Mouse (Mus musculus) MEL (cell line): ENCODE data around the gene Pros1. TPM values are rescaled to one million over a fixed set of nuclear protein-coding genes. Genes with fewer than 3 reads are reported as not detected.
A peak's percentile ranks its signal among the peaks of the same experiment; 100 is the strongest.

Source experiments
- DNase-seq: peaks from one replicate; pipeline ENCODE4 v3.0.0; 2011; ENCODE audit warnings: low read depth, low spot score
- H3K27ac ChIP-seq: 2 replicates; pipeline ENCODE4 v1.5.1; 2012; ENCODE audit warnings: low read depth, mild to moderate bottlenecking, control low read depth, low read length, moderate library complexity; ENCODE audit not compliant: control insufficient read depth
- H3K27me3 ChIP-seq, 2 experiments: fragments of 150-350 bp in 1 of 2; sonication (generic) in 1 of 2; 2 replicates each; pipeline ENCODE4 v1.6.1; 2012; ENCODE audit warnings: low read length in 2 of 2, mild to moderate bottlenecking in 2 of 2, improper control_type of control experiment in 1 of 2, moderate library complexity in 1 of 2; ENCODE audit not compliant: insufficient read depth in 2 of 2, control insufficient read depth in 1 of 2
- H3K36me3 ChIP-seq, 2 experiments: 2 replicates each; pipeline ENCODE4 v1.6.1; 2012 to 2014; ENCODE audit warnings: low read length in 2 of 2, improper control_type of control experiment in 1 of 2, inconsistent platforms in 1 of 2, mild to moderate bottlenecking in 1 of 2; ENCODE audit not compliant: insufficient read depth in 2 of 2, control insufficient read depth in 1 of 2
- H3K4me1 ChIP-seq, 2 experiments: fragments of 150-350 bp in 1 of 2; sonication (generic) in 1 of 2; 2 replicates each; pipeline ENCODE4 v1.6.1; 2012; ENCODE audit warnings: low read length in 2 of 2, improper control_type of control experiment in 1 of 2, mild to moderate bottlenecking in 1 of 2; ENCODE audit not compliant: insufficient read depth in 2 of 2, control insufficient read depth in 1 of 2
- H3K4me3 ChIP-seq, 2 experiments: fragments of 150-350 bp in 1 of 2; sonication (generic) in 1 of 2; 2 replicates each; pipeline ENCODE4 v1.5.1; 2012; ENCODE audit warnings: low read depth in 2 of 2, low read length in 2 of 2, mild to moderate bottlenecking in 2 of 2, moderate library complexity in 2 of 2, control low read depth in 1 of 2, improper control_type of control experiment in 1 of 2; ENCODE audit not compliant: control insufficient read depth in 1 of 2, insufficient read depth in 1 of 2
- H3K79me2 ChIP-seq: 2 replicates; pipeline ENCODE4 v1.6.1; 2012; ENCODE audit warnings: mild to moderate bottlenecking, low read length, moderate library complexity; ENCODE audit not compliant: control insufficient read depth, poor library complexity, insufficient read depth
- H3K9ac ChIP-seq: 2 replicates; pipeline ENCODE4 v1.6.1; 2012; ENCODE audit warnings: low read depth, mild to moderate bottlenecking, control low read depth, low read length, moderate library complexity; ENCODE audit not compliant: control insufficient read depth, poor library complexity, severe bottlenecking
- H3K9me3 ChIP-seq: fragments of 150-350 bp; sonication (generic); replicated peaks from 2 replicates; pipeline ENCODE4 v1.6.1; 2012; ENCODE audit warnings: mild to moderate bottlenecking, low read length, improper control_type of control experiment, moderate library complexity; ENCODE audit not compliant: insufficient read depth
- BHLHE40 ChIP-seq: IDR thresholded peaks from 2 replicates; pipeline ENCODE4 v1.6.1; 2012; ENCODE audit warnings: low read depth, mild to moderate bottlenecking, inconsistent platforms, low read length, improper control_type of control experiment, borderline replicate concordance
- ELF1 ChIP-seq: IDR thresholded peaks from 2 replicates; pipeline ENCODE4 v1.6.1; 2014; ENCODE audit warnings: low read depth, mild to moderate bottlenecking, inconsistent platforms, low read length, improper control_type of control experiment, moderate library complexity
- GATA1 ChIP-seq: IDR thresholded peaks from 2 replicates; pipeline ENCODE4 v1.6.1; 2011; ENCODE audit warnings: low read depth, low read length, improper control_type of control experiment
- HCFC1 ChIP-seq: IDR thresholded peaks from 2 replicates; pipeline ENCODE4 v1.6.1; 2012; ENCODE audit warnings: low read depth, mild to moderate bottlenecking, inconsistent platforms, low read length, improper control_type of control experiment, moderate library complexity
- JUND ChIP-seq: IDR thresholded peaks from 2 replicates; pipeline ENCODE4 v1.6.1; 2011; ENCODE audit warnings: low read depth, mild to moderate bottlenecking, improper control_type of control experiment, low read length
- KAT2A ChIP-seq: conservative IDR thresholded peaks from 2 replicates; pipeline ENCODE4 v1.6.1; 2012; ENCODE audit warnings: low read depth, low read length, improper control_type of control experiment, inconsistent platforms
- MAX ChIP-seq: IDR thresholded peaks from 2 replicates; pipeline ENCODE4 v1.6.1; 2011; ENCODE audit warnings: low read length, improper control_type of control experiment
- MAZ ChIP-seq: IDR thresholded peaks from 2 replicates; pipeline ENCODE4 v1.6.1; 2012; ENCODE audit warnings: low read depth, mild to moderate bottlenecking, inconsistent platforms, low read length, improper control_type of control experiment
- MEF2A ChIP-seq: IDR thresholded peaks from 2 replicates; pipeline ENCODE4 v1.6.1; 2014; ENCODE audit warnings: low read depth, mild to moderate bottlenecking, inconsistent platforms, low read length, improper control_type of control experiment; ENCODE audit not compliant: poor library complexity, insufficient replicate concordance, severe bottlenecking; ENCODE audit errors: extremely low read depth
- MYB ChIP-seq: IDR thresholded peaks from 2 replicates; pipeline ENCODE4 v1.6.1; 2011; ENCODE audit warnings: mild to moderate bottlenecking, low read depth, low read length, improper control_type of control experiment
- MYC ChIP-seq: IDR thresholded peaks from 2 replicates; pipeline ENCODE4 v1.6.1; 2011; ENCODE audit warnings: low read depth, mild to moderate bottlenecking, low read length, improper control_type of control experiment, moderate library complexity
- NRF1 ChIP-seq: IDR thresholded peaks from 2 replicates; pipeline ENCODE4 v1.6.1; 2014; ENCODE audit warnings: low read depth, mild to moderate bottlenecking, inconsistent platforms, low read length, improper control_type of control experiment, moderate library complexity; ENCODE audit not compliant: poor library complexity, insufficient read depth, severe bottlenecking
- POLR2AphosphoS5 ChIP-seq: IDR thresholded peaks from 2 replicates; pipeline ENCODE4 v1.6.1; 2012; ENCODE audit warnings: low read depth, borderline replicate concordance, mild to moderate bottlenecking, inconsistent platforms, low read length, moderate library complexity, mixed read lengths
- SMC3 ChIP-seq: IDR thresholded peaks from 2 replicates; pipeline ENCODE4 v1.6.1; 2011; ENCODE audit warnings: low read depth, low read length, improper control_type of control experiment
- TAL1 ChIP-seq: IDR thresholded peaks from 2 replicates; pipeline ENCODE4 v1.6.1; 2012; ENCODE audit warnings: mild to moderate bottlenecking, inconsistent platforms, low read length, moderate library complexity, mixed read lengths
- TCF12 ChIP-seq: IDR thresholded peaks from 2 replicates; pipeline ENCODE4 v1.6.1; 2014; ENCODE audit warnings: low read depth, mild to moderate bottlenecking, inconsistent platforms, low read length, improper control_type of control experiment, moderate library complexity
- UBTF ChIP-seq: IDR thresholded peaks from 2 replicates; pipeline ENCODE4 v1.6.1; 2012; ENCODE audit warnings: low read depth, mild to moderate bottlenecking, inconsistent platforms, low read length, improper control_type of control experiment, moderate library complexity, borderline replicate concordance; ENCODE audit not compliant: insufficient read depth
- USF2 ChIP-seq, 2 experiments: IDR thresholded peaks; 2 replicates each; pipeline ENCODE4 v1.6.1; 2011 to 2012; ENCODE audit warnings: improper control_type of control experiment in 2 of 2, low read length in 2 of 2, borderline replicate concordance in 1 of 2, inconsistent platforms in 1 of 2, low read depth in 1 of 2, mild to moderate bottlenecking in 1 of 2; ENCODE audit not compliant: insufficient read depth in 1 of 2
- polyA plus RNA-seq, 2 experiments: library from polyadenylated mRNA; stranded (reverse) in 1 of 2; unstranded in 1 of 2; fragments of >175 nt in 1 of 2; fragments of >200 nt in 1 of 2; gene quantifications; 2 replicates each; pipeline versions ENCODE4 v1.2.1 to v1.2.4; 2012; ENCODE audit warnings: low replicate concordance in 2 of 2, low read depth in 1 of 2; ENCODE audit not compliant: insufficient read length in 2 of 2, insufficient read depth in 1 of 2, missing spikeins in 1 of 2
- total RNA-seq: library from RNA; depleted of rRNA; stranded (reverse); fragments of 300-350 nt; gene quantifications from 2 replicates; pipeline ENCODE4 v1.2.3, GENCODE M21; 2012

Pros1 gene
- total and polyA plus RNA-seq, 3 experiments: 1.7 TPM; not detected in 1

GRCm38 (mm10) chr16:62895824-62896223 lies 41.7 kb downstream of the Pros1 start:
- TF ChIP-seq KAT2A: no peak
- no peak for TF ChIP-seq MEF2A
- no peak for TF ChIP-seq ELF1
- TF ChIP-seq, all 39 proteins: peak for 0
- Histone ChIP-seq H3K4me1 (no peaks in the 10 kb centered on the region), H3K27me3 (no peaks in the 10 kb centered on the region), H3K9ac (no peak overlapping the region), H3K36me3 (no peaks in the 10 kb centered on the region), H3K27ac (no peak overlapping the region), H3K9me3 (no peaks in the 10 kb centered on the region), H3K79me2 (no peaks in the 10 kb centered on the region), H3K4me3 (no peak overlapping the region)
- DNase-seq: peak; percentile 1

DNA sequence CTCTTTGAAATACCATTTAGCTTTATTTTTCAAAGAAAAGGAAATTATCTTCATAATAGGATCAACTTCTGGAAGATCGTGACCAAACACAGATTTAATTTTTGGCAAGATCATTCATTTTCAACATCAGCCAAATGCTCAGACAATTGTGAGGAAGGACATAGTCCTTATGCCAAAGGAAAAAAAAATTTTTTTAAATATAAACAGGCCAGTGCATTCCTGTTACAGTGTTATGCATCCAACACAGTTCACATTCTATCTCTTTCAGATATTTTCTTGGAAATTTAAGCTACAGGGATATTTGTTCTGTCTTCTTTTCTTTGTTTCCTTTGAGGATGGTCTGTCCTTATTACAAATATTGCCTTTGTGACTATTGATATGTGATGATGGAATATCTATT lies 57.3 kb downstream of the Pros1 start:
- Histone ChIP-seq H3K4me3 (no peak overlapping the region), H3K9me3 (no peaks in the 10 kb centered on the region), H3K9ac (no peak overlapping the region), H3K4me1 (no peaks in the 10 kb centered on the region), H3K27ac (no peak overlapping the region), H3K36me3 (no peaks in the 10 kb centered on the region), H3K79me2 (no peaks in the 10 kb centered on the region), H3K27me3 (no peaks in the 10 kb centered on the region)
- DNase-seq: no peak
- TF ChIP-seq JUND (no peak), MYC (no peak), TCF12 (no peak), NRF1 (no peak), MAX (no peak), MAZ (no peak), TAL1 (no peak), UBTF (no peak), GATA1 (no peak), BHLHE40 (no peak)

DNA sequence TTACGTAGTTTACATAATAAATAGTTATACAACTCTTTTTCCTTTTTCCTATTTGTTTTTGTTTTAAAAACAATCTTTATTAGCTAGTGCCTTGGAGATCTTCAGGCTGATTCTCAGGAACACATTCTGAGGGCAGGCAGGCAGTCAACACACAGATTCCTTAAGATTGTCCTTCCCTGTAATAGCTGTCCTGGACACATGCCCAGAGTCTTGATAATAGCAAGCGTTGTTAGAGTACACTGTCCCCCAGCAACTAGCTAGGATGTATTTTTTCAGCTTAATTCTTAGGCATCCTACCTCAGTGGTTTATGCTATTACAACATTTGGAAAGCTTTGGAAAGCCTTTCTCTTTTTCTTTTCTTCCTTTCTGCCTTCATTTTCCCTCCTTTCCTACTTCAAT lies 58.1 kb downstream of the Pros1 start:
- H3K9me3 ChIP-seq: no peaks in the 10 kb centered on the region
- no peak for TF ChIP-seq MAZ
- no peak for TF ChIP-seq MYB
- TF ChIP-seq POLR2AphosphoS5: no peak
- TF ChIP-seq SMC3: no peak
- no peak for TF ChIP-seq HCFC1
- no peak for TF ChIP-seq USF2 (IDR thresholded peaks at IDR 0.05; ENCODE audit: borderline replicate concordance in 1 of 2, insufficient read depth in 1 of 2, low read depth in 1 of 2, low read length in 2 of 2)
- no peaks in the 10 kb centered on the region for H3K27me3 ChIP-seq
- H3K9ac ChIP-seq: no peak overlapping the region
- H3K4me1 ChIP-seq: no peaks in the 10 kb centered on the region
- no peaks in the 10 kb centered on the region for H3K79me2 ChIP-seq
- H3K4me3 ChIP-seq: no peak overlapping the region
- H3K27ac ChIP-seq: no peak overlapping the region
- DNase-seq: no peak
- no peaks in the 10 kb centered on the region for H3K36me3 ChIP-seq
